Mouse (Mus musculus): ENCODE measurements around the gene Gabrg3. TPM values are rescaled to one million over a fixed set of nuclear protein-coding genes. Genes with fewer than 3 reads are reported as not detected.

Gabrg3 gene
- polyA plus RNA-seq, 1 experiment = not detected

DNA sequence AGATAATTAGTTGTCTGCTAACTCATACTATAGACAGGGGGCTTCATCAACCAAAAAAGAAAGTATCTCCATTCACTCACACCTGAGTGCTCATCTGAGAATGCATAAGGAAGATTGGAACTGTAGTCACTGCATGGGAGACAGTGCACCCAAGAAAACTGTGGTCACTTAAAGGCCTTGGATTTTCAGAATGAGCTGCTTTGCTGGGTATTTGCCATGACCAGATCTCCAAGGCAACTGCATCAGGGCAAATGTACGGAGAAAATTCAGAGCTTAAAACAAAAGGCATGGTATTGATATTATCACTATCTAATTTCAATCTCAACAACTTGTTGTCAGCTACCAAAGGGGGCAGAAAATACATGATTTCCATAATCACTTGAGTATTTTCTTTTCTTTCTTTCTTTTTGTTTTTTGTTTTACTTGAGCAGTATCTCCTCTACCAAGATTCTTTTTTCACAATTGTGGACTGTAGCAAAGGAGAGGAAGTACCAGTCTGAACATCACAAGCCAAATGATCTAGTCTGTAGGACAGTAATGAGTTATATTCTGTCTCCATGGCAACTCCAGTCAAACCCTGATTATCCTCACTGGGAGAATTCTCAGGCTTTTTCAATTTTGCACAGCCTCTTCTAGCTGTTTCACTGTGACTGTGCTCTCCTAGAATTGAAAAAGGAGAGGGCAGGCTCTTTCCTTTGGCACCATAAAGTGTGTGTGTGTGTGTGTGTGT lies 335.9 kb downstream of the Gabrg3 start:
- Histone ChIP-seq H3K79me3 (ENCODE audit: low read depth) (no peaks in the 10 kb centered on the region), H3K4me3 (ENCODE audit: insufficient read depth, poor library complexity, severe bottlenecking) (no peak overlapping the region), H3ac (ENCODE audit: control insufficient read depth, insufficient read length, low read depth) (no peak overlapping the region), H3K79me2 (ENCODE audit: control insufficient read depth, insufficient read depth) (no peaks in the 10 kb centered on the region), H3K36me3 (ENCODE audit: control insufficient read depth, insufficient read depth) (no peaks in the 10 kb centered on the region), H3K27me3 (ENCODE audit: control insufficient read depth, insufficient read depth, insufficient read length) (no peaks in the 10 kb centered on the region)
- no peak for TF ChIP-seq CEBPB (IDR thresholded peaks at IDR 0.05; ENCODE audit: low read depth)
- TF ChIP-seq USF1 (IDR thresholded peaks at IDR 0.05; ENCODE audit: low read depth) = no peak
- TF ChIP-seq MYOG (IDR thresholded peaks at IDR 0.05; ENCODE audit: control insufficient read depth, extremely low read depth, insufficient read length) = no peak
- TF ChIP-seq MYOD1 (IDR thresholded peaks at IDR 0.05; ENCODE audit: control insufficient read depth, insufficient read length, low read depth) = no peak
- TF ChIP-seq CTCF (IDR thresholded peaks at IDR 0.05; ENCODE audit: control insufficient read depth, insufficient read depth, insufficient read length) = no peak
- TF ChIP-seq MAX (IDR thresholded peaks at IDR 0.05) = no peak
- no peak for TF ChIP-seq FOSL1 (IDR thresholded peaks at IDR 0.05; ENCODE audit: insufficient read depth, low read length, poor library complexity, severe bottlenecking)

DNA sequence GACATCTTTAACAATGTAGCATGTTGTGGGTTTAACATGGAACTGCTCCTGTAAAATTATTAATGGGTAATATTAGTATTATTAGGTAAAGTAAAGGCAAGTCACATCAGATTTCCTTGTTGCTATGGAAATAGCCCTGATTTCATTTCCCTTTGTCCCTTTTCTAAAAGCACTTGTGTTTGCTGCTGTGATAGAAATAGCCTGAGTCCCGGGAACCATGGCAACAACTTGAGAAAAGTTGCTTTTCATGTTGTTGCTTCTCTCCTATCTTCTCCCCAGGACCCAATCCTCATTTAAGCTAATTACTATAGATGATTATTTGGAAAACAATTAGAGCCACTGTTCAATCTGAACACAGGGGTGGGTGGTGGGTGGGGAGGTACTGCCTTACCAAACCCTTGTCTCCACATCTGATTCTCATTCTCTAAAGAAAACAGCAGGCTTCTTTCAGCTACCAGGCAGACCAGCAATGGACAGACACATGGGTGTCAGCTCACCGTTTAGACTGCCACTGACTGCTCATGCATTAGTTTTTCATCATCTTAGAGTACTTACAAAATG lies 349.0 kb downstream of the Gabrg3 start:
- H3K27me3 ChIP-seq (ENCODE audit: control insufficient read depth, insufficient read depth, insufficient read length) = no peaks in the 10 kb centered on the region
- H3ac ChIP-seq (ENCODE audit: control insufficient read depth, insufficient read length, low read depth) = no peak overlapping the region
- no peak overlapping the region for H3K4me3 ChIP-seq (ENCODE audit: insufficient read depth, poor library complexity, severe bottlenecking)
- TF ChIP-seq USF1 (IDR thresholded peaks at IDR 0.05; ENCODE audit: low read depth) (no peak), CEBPB (IDR thresholded peaks at IDR 0.05; ENCODE audit: low read depth) (no peak), MAX (IDR thresholded peaks at IDR 0.05) (no peak), MYOG (IDR thresholded peaks at IDR 0.05; ENCODE audit: control insufficient read depth, extremely low read depth, insufficient read length) (no peak), FOSL1 (IDR thresholded peaks at IDR 0.05; ENCODE audit: insufficient read depth, low read length, poor library complexity, severe bottlenecking) (no peak), MYOD1 (IDR thresholded peaks at IDR 0.05; ENCODE audit: control insufficient read depth, insufficient read length, low read depth) (no peak), CTCF (IDR thresholded peaks at IDR 0.05; ENCODE audit: control insufficient read depth, insufficient read depth, insufficient read length) (no peak)
- no peaks in the 10 kb centered on the region for H3K36me3 ChIP-seq (ENCODE audit: control insufficient read depth, insufficient read depth)
- H3K79me2 ChIP-seq (ENCODE audit: control insufficient read depth, insufficient read depth) = no peaks in the 10 kb centered on the region
- no peaks in the 10 kb centered on the region for H3K79me3 ChIP-seq (ENCODE audit: low read depth)

DNA sequence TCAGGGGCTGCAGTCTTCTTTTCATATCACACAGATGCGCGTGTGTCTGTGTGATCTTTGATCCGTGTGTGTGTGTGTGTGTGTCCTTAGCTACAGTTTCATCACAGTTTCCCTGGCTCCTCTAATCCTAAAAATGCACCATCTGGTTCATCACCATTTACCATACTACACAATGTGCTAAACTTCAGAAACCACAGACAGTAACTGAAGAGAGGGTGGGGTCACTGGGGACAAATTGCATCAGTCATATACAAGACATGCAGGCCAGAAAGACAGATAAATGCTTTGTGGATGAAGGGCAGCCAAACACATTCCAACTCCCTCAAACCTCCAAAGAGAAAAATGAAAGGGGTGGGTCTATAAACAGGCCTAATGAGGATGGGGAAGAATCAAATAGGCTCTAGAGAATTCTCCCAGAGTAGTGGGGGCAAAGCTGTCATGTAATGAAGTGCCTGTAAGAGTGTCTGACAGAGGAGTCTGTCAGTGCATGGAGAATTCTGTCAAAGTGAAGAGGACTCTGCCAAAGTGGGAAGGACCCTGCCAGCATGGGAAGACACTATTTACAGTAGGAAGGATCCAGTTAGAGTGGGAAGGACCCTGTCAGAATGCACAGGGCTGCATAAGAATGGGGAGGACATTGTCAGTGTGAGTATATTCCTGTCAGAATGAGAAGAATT lies 386.3 kb downstream of the Gabrg3 start:
- H3K79me2 ChIP-seq (ENCODE audit: control insufficient read depth, insufficient read depth) = no peaks in the 10 kb centered on the region
- no peak overlapping the region for H3ac ChIP-seq (ENCODE audit: control insufficient read depth, insufficient read length, low read depth)
- TF ChIP-seq MAX (IDR thresholded peaks at IDR 0.05) (no peak), MYOG (IDR thresholded peaks at IDR 0.05; ENCODE audit: control insufficient read depth, extremely low read depth, insufficient read length) (no peak), FOSL1 (IDR thresholded peaks at IDR 0.05; ENCODE audit: insufficient read depth, low read length, poor library complexity, severe bottlenecking) (no peak), USF1 (IDR thresholded peaks at IDR 0.05; ENCODE audit: low read depth) (no peak), MYOD1 (IDR thresholded peaks at IDR 0.05; ENCODE audit: control insufficient read depth, insufficient read length, low read depth) (no peak), CTCF (IDR thresholded peaks at IDR 0.05; ENCODE audit: control insufficient read depth, insufficient read depth, insufficient read length) (no peak), CEBPB (IDR thresholded peaks at IDR 0.05; ENCODE audit: low read depth) (no peak)
- no peak overlapping the region for H3K4me3 ChIP-seq (ENCODE audit: insufficient read depth, poor library complexity, severe bottlenecking)
- no peaks in the 10 kb centered on the region for H3K79me3 ChIP-seq (ENCODE audit: low read depth)
- no peaks in the 10 kb centered on the region for H3K27me3 ChIP-seq (ENCODE audit: control insufficient read depth, insufficient read depth, insufficient read length)
- no peaks in the 10 kb centered on the region for H3K36me3 ChIP-seq (ENCODE audit: control insufficient read depth, insufficient read depth)

DNA sequence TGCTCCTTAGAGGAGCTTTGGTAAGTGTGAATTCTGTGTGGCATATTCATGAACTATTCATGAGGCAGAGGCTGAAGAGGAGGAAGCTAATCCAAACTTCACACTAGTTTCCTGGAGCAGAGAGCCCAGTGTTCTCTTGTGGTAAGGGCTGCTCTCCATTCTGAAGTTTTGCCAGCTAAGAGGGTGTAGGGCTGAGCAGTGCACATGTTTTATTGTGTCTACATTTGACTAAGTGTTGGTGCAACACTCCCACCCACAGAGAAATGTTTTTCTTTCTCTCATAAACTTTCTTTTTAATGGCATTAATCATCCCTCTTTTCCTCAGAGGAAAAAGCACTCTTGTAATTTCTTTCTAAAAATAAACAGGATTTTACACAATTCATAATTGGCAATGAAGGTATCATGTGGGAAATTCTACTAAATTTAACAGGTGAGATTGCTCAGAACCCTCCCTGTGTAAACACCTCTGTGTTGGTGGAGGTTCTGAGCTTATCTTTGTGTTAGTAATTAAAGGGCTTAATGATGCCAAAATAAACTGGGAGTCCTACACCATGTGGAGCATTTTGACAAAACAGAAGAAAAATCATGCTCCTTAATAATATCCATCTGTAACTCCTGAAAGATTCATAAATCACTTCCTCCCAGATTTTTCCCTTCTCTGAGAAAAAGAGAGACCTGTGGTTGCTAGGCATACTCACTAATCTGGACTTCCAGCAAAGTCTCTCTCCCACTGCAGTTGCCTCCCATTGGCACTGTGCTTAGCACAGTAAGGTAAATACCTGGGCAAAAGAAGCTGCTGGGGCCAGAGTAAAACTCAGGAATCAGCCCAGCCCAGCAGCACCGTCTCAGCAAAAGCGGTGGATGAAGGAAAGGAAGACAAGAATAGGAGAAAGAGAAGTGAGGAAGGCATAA lies 389.0 kb downstream of the Gabrg3 start:
- Histone ChIP-seq H3K36me3 (ENCODE audit: control insufficient read depth, insufficient read depth) (no peaks in the 10 kb centered on the region), H3K79me2 (ENCODE audit: control insufficient read depth, insufficient read depth) (no peaks in the 10 kb centered on the region), H3ac (ENCODE audit: control insufficient read depth, insufficient read length, low read depth) (no peak overlapping the region), H3K27me3 (ENCODE audit: control insufficient read depth, insufficient read depth, insufficient read length) (no peaks in the 10 kb centered on the region), H3K79me3 (ENCODE audit: low read depth) (no peaks in the 10 kb centered on the region), H3K4me3 (ENCODE audit: insufficient read depth, poor library complexity, severe bottlenecking) (no peak overlapping the region)
- TF ChIP-seq CEBPB (IDR thresholded peaks at IDR 0.05; ENCODE audit: low read depth) = no peak
- TF ChIP-seq CTCF (IDR thresholded peaks at IDR 0.05; ENCODE audit: control insufficient read depth, insufficient read depth, insufficient read length) = no peak
- no peak for TF ChIP-seq MYOG (IDR thresholded peaks at IDR 0.05; ENCODE audit: control insufficient read depth, extremely low read depth, insufficient read length)
- no peak for TF ChIP-seq USF1 (IDR thresholded peaks at IDR 0.05; ENCODE audit: low read depth)
- TF ChIP-seq MYOD1 (IDR thresholded peaks at IDR 0.05; ENCODE audit: control insufficient read depth, insufficient read length, low read depth) = no peak
- no peak for TF ChIP-seq MAX (IDR thresholded peaks at IDR 0.05)
- TF ChIP-seq FOSL1 (IDR thresholded peaks at IDR 0.05; ENCODE audit: insufficient read depth, low read length, poor library complexity, severe bottlenecking) = no peak

DNA sequence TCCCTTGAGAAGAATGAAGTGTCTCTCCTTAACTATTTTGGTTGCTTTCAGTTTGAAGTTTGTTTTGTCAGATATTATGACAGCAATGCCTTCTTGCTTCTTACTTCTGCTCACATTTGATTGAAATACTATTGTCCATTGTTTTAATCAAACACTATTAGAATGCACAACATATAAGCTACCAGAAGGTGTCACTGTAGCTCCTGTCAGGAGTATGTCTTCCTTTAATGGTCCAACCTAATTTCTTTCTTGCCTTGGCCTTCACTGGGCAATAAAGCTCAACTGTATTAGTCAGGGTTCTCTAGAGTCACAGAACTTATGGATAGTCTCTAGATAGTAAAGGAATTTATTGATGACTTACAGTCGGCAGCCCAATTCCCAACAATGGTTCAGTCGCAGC lies 440.6 kb downstream of the Gabrg3 start:
- no peak overlapping the region for H3K4me3 ChIP-seq (ENCODE audit: insufficient read depth, poor library complexity, severe bottlenecking)
- no peaks in the 10 kb centered on the region for H3K79me2 ChIP-seq (ENCODE audit: control insufficient read depth, insufficient read depth)
- TF ChIP-seq CTCF (IDR thresholded peaks at IDR 0.05; ENCODE audit: control insufficient read depth, insufficient read depth, insufficient read length) (no peak), CEBPB (IDR thresholded peaks at IDR 0.05; ENCODE audit: low read depth) (no peak), FOSL1 (IDR thresholded peaks at IDR 0.05; ENCODE audit: insufficient read depth, low read length, poor library complexity, severe bottlenecking) (no peak), MYOG (IDR thresholded peaks at IDR 0.05; ENCODE audit: control insufficient read depth, extremely low read depth, insufficient read length) (no peak), USF1 (IDR thresholded peaks at IDR 0.05; ENCODE audit: low read depth) (no peak), MAX (IDR thresholded peaks at IDR 0.05) (no peak), MYOD1 (IDR thresholded peaks at IDR 0.05; ENCODE audit: control insufficient read depth, insufficient read length, low read depth) (no peak)
- H3K36me3 ChIP-seq (ENCODE audit: control insufficient read depth, insufficient read depth) = no peaks in the 10 kb centered on the region
- no peak overlapping the region for H3ac ChIP-seq (ENCODE audit: control insufficient read depth, insufficient read length, low read depth)
- H3K79me3 ChIP-seq (ENCODE audit: low read depth) = no peaks in the 10 kb centered on the region
- H3K27me3 ChIP-seq (ENCODE audit: control insufficient read depth, insufficient read depth, insufficient read length) = no peaks in the 10 kb centered on the region

Measured in C2C12 (cell line).